Mouse (Mus musculus) urinary bladder, postnatal 14 days (tissue): Measurements from ENCODE around the gene Cux1.
A peak's percentile ranks its signal among the peaks of the same experiment; 100 is the strongest.

Source experiments
- DNase-seq: peaks from one replicate; pipeline ENCODE4 v3.0.0; 2021; ENCODE audit warnings: low spot score

Gene Cux1

DNA sequence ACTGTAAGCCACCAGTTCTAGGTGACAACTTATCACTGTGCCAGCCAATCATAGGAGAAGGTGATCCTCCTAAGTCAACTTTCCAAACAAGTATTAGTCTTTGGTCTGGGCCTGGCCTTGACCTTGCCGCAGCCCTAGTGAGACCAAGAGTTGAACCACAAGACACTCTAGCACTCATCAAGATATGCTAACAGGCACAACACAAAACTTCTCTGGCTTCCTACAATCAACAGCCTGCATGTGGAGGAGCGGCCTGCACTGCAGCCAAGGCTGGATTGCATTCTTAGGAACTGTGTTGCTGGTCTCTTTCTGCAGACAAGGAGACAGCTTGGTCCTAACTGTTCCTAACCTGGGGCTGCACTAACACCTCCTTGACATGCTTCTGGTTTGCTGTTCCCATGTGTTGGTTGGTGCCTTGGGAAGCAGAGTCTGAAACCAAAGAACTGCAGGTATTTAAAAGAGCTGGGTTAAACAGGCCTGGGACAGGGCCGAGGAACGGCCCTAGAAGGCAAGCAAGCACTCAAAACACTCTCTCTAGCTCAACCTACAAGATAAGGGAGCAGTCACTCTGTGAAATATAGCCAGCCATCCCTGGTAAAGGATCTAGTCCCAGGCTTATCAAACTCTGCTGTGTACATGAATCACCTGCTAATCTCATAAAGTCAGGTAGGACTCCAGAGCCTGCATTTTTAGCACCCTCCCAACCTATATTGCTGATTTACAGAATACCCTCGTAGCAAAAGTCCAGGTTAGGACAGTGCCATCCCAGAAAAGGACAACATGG is 27.0 kb downstream of the Cux1 start:
- no peak for DNase-seq

DNA sequence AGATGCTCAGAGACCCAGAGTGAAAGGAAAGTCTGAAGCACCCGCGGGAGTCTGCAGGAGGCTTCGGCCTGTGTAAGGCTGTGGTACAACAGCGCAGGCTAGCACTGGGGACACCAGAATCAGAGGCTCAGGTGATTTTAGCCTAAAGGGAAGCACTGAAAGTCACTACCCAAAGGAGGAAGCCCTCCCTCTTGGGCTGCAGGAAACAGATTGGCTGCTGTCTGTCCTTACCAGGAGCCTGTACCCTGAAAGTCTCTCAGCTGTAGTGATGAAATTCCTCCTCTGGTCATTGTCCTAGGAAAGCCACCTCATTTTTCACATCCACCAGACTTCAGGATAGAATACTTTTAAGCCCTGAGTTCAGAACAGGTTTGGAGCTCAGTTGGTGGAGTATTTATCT is 30.5 kb downstream of the Cux1 start:
- DNase-seq, result no peak

- no peak for DNase-seq
Measured at GRCm38 (mm10) chr5:136535976-136536725, 31.1 kb downstream of the Cux1 start.

DNA sequence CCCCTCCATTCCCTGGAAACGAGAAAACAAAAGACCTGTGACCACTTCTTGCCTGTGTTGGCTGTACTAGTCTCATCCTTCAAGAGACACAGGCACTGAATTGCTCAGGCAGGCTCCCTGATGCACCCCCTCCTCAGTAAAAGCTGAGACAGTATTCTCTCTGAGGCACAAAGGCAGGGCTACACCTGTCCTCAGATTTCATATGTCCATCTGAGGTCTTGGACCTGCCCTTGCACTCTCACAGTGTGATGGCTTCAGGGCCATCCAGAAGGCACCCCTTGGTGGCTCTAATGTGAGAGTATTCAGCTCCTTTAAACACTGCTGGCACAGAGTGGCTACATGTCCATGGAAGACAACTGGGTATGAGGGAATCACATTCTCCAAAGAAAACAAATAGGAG is 32.1 kb downstream of the Cux1 start:
- DNase-seq, result no peak

DNA sequence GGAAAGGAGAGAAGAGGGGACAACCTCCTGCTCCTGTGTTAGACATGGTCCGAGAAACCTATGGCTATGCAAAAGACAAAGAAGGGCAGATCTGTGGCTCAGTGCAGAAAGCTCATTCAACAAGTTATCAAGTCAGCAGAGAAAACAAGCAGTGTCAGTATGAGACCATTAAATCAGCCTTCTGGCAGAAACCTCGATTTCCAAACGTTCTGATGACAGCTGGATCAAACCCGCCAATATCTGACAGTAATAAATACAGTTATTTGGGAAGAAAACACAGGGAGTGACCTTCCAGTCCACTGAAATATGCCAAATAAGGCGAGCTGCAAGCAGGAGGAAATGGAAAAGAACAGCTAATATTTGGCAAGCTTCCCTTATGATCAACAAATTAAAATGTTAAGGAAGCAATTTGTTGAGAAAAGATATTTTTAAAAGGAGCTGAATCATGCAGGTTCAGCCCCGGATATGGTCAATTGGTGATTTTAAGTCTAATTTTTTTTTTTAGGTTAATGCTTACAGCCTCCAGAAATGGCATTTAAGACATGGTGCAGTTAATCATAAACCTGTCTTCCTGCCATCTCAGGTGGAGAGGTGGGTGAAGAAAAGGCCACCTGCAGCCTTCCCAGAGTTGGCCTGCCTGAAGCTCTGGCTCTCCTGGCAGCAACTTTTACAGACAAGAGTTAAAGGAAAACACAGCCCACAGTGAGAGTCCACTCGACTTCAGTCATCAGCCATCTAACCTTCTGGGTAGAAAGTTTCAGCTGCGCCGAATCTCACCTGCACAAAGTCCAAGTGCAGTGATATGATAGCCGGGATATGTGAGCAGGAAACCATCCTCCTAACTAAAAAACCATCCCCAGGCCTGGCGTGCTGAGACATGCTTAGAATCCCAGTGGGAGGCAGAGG is 33.7 kb downstream of the Cux1 start:
- no peak for DNase-seq

- peak; percentile 55 for DNase-seq
Measured at GRCm38 (mm10) chr5:136531674-136532365, 35.5 kb downstream of the Cux1 start.

GRCm38 (mm10) chr5:136530931-136531330 is 36.4 kb downstream of the Cux1 start:
- DNase-seq, result peak; percentile 26

DNA sequence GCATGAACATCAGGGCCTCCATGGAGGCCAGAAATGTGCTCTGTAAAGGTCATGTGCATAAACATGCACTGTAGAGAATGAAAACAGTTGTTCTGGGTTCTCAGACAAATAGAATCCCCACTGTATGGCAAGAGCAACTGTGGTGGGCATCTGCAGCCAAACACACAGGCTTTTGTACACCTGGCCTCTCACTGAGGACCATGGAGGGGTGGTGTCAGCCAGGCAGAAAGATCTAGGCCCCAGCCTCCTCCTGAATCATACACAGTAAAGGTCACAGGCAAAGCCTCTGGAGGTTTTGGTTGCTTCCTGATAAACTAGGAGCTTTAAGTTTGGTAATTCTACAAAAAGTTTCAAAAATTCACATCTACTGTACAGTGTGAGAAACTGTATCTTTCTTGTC is 38.1 kb downstream of the Cux1 start:
- DNase-seq, result no peak

DNA sequence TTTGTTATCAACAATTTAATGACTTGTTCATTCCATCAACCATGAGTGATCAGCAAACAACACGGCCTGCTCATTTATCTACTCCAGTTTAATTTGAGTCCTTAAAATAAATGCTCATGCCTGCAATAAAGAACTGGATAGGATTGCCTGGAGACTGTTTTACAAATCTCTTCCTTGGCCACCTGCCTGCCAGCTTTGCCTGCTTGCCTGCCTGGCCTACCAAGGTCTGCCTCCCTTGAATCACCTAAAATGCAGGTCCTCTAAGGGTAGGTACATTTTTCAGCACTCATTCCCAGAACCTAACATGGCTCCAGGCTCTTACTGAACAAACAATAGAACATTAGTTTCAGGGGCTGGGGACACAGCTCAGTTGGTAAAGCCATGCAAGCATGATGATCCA is 39.4 kb downstream of the Cux1 start:
- DNase-seq, result no peak

GRCm38 (mm10) chr5:136526545-136526909 is 40.8 kb downstream of the Cux1 start:
- DNase-seq, result no peak

GRCm38 (mm10) chr5:136525896-136526544 is 41.3 kb downstream of the Cux1 start:
- peak; percentile 33 for DNase-seq

GRCm38 (mm10) chr5:136522843-136523463 is 44.3 kb downstream of the Cux1 start:
- DNase-seq, result no peak

GRCm38 (mm10) chr5:136521656-136522055 is 45.6 kb downstream of the Cux1 start:
- no peak for DNase-seq

DNA sequence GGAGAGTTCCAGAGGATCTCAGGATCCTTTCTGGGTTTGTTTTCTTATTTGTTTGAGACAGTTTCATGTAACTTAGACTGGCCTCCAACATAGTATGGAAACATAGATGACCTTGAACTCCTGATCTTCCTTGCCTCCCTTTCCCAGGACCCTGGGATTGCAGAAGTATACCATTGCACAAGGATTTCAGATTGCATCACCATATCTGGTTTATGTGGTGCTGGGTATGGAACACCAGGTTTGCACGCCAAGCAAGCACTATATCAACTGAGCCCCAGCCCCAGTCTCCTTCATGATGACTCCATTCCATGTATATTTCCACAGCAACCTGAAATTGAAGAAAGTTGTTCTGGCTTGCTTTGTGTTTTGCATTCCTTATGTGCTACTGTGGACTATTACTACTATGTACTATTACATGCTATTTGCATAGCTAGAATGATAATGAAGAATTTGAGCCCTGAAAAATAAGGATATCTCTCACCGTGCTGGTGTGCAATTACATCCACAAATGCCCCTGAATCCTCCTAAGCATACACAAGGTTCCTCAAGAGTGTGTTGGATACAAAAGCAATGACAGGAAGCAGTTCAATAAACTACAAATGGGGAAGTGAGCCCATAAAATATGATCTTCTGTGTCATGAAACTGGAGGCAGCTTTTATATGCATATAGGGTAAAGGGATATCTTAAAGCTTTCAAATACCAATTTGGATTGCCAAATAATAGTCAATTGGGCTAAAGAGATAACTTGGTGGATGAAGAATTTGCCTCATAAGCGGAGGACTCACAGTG is 48.4 kb downstream of the Cux1 start:
- no peak for DNase-seq

DNA sequence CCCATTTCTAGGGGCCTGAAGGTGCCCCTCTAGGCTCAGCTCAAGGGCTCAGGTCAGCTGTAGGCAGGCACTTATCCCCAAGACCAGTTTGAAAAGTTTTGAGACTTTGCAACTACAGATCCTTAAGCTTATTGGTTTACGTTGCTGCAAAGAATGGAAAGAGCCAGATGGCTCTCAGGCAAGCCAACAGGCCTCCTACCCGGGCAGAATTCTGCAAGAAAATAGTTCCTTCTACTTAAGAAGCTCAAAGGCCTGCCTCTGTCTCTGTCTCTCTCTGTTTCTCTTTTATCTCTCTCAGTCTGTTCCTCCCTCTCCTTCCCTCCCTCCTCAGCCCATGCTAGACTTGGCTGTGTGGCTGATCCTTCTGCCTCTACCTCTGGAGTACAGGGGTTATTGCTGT is 49.8 kb downstream of the Cux1 start:
- no peak for DNase-seq

- DNase-seq, result no peak
Measured at GRCm38 (mm10) chr5:136516593-136516992, 50.7 kb downstream of the Cux1 start.

DNA sequence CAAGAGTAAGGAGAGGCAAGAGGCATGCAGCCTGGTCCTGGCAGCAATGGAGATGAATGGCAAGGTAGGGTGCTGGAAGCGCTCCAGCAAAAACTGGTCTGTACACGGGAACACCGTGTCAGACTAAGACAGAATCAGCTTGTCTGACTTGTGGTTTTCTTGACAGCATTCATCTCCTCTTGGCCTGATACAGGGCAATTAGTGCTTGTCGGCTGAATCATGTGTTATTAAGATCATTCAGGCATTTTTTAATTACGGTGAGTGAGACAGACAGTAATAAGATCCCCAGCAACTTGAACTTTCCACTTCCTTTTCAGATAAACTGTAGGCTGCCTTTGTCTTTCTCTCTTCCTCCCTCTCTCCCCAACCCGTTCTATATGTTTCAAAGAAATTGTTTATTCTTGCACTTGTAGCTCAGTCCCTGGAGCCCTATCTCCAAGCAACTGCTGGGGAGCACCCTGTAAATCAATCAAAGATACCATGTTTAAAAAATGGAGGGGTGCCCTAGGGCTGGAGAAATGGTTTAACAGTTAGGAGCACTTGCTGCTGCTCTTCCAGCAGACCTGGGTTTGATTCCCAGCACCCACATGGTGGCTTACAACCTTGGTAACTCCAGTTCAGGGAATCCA is 53.1 kb downstream of the Cux1 start:
- peak; percentile 71 for DNase-seq

- DNase-seq, result no peak
Measured at GRCm38 (mm10) chr5:136512103-136512674, 55.1 kb downstream of the Cux1 start.

DNA sequence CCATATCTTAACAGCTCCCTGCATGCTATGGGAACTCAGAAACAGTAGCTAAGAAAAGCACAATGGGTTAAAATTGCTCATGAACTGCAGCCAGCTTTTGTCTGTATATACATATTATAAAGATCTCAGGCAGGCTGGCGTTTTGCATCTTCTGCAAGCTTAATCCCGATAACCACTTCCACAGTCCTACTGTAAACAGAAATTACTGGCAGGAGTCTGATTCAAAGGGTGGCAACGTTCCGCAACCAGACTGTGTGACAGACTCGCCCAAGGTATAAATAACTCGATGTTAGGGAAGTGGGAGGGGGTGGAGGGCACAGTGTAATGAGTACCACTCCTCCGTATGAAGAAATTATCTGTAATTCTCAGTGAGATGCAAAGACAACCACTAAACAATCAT is 55.9 kb downstream of the Cux1 start:
- no peak for DNase-seq
